Mouse (Mus musculus) embryonic facial prominence, embryonic 14.5 days (tissue): Measurements from ENCODE around the gene Nexn. TPM values are rescaled to one million over a fixed set of nuclear protein-coding genes. Genes with fewer than 3 reads are reported as not detected.

ENCODE experiments used
- ATAC-seq: fragments of 200-750 bp; cut with Nextera tagmentation; 2 replicates; pipeline ENCODE4 v1.8.0; 2017; ENCODE audit warnings: low read depth, moderate number of reproducible peaks, moderate TSS enrichment
- DNase-seq: peaks from one replicate; pipeline ENCODE4 v3.0.0-alpha.2; 2015; ENCODE audit warnings: low spot score
- H3K27ac ChIP-seq: fragments of 300-500 bp; sonication (generic); replicated peaks from 2 replicates; pipeline ENCODE4 v1.5.1; 2014; ENCODE audit warnings: low read depth, mild to moderate bottlenecking, low read length, moderate library complexity
- H3K27me3 ChIP-seq: fragments of 300-500 bp; sonication (generic); replicated peaks from 2 replicates; pipeline ENCODE4 v1.6.1; 2014; ENCODE audit warnings: low read length; ENCODE audit not compliant: control insufficient read depth, insufficient read depth
- H3K36me3 ChIP-seq: fragments of 300-500 bp; sonication (generic); 2 replicates; pipeline ENCODE4 v1.6.1; 2014; ENCODE audit warnings: low read length, mixed read lengths; ENCODE audit not compliant: control insufficient read depth, insufficient read depth
- H3K4me1 ChIP-seq: fragments of 300-500 bp; sonication (generic); 2 replicates; pipeline ENCODE4 v1.6.1; 2014; ENCODE audit warnings: antibody characterized with exemption, low read length; ENCODE audit not compliant: control insufficient read depth, insufficient read depth
- H3K4me2 ChIP-seq: fragments of 300-500 bp; sonication (generic); 2 replicates; pipeline ENCODE4 v1.6.1; 2014; ENCODE audit warnings: low read depth, mild to moderate bottlenecking, low read length, moderate library complexity, mixed read lengths
- H3K4me3 ChIP-seq: fragments of 300-500 bp; sonication (generic); 2 replicates; pipeline ENCODE4 v1.5.1; 2014; ENCODE audit warnings: low read depth, mild to moderate bottlenecking, low read length
- H3K9ac ChIP-seq: fragments of 300-500 bp; sonication (generic); 2 replicates; pipeline ENCODE4 v1.6.1; 2014; ENCODE audit warnings: low read depth, mild to moderate bottlenecking, low read length, moderate library complexity, mixed read lengths
- H3K9me3 ChIP-seq: fragments of 300-500 bp; sonication (generic); 2 replicates; pipeline ENCODE4 v1.6.1; 2016; ENCODE audit warnings: low read length; ENCODE audit not compliant: control insufficient read depth
- WGBS: fragments of 180-500 bp; shearing (Covaris S2); extraction: QIAGEN DNeasy Blood & Tissue Kit; methylation state at CpG from one replicate; pipeline ENCODE4 v1.1.7; 2014; 5-methylcytosine and 5-hydroxymethylcytosine counted together
- polyA plus RNA-seq: library from polyadenylated mRNA; unstranded; fragments of >200 nt; fragmentation: Nextera tagmentation; extraction: Ambion mirVana; gene quantifications from 2 replicates; pipeline ENCODE4 v1.2.1, GENCODE M21; 2014

The Nexn gene
- polyA plus RNA-seq, 1 experiment from 2014 or later = 42.0 TPM

- Histone ChIP-seq H3K27me3 (no peaks in the 10 kb centered on the region; the same call in 1 of the 2 replicates), H3K4me3 (no peak overlapping the region), H3K4me2 (no peak overlapping the region), H3K4me1 (no peaks in the 10 kb centered on the region), H3K9me3 (no peaks in the 10 kb centered on the region), H3K36me3 (peaks cover 25% of the 10 kb centered on the region), H3K9ac (no peak overlapping the region), H3K27ac (no peak overlapping the region)
- ATAC-seq (no peak), DNase-seq (no peak)
- 85% methylated on average over 19 of the region's 20 CpGs for WGBS
Measured at GRCm38 (mm10) chr3:152272974-152273685, 7.0 kb upstream of the Nexn start.

- Histone ChIP-seq H3K27me3 (peaks cover 3% of the 10 kb centered on the region), H3K4me2 (no peak overlapping the region), H3K4me1 (no peaks in the 10 kb centered on the region), H3K36me3 (peaks cover 25% of the 10 kb centered on the region), H3K4me3 (no peak overlapping the region), H3K27ac (no peak overlapping the region), H3K9ac (no peak overlapping the region), H3K9me3 (no peaks in the 10 kb centered on the region)
- DNase-seq = no peak
- ATAC-seq = no peak
- 85% methylated on average over 6 of the region's 6 CpGs for WGBS
Measured at GRCm38 (mm10) chr3:152271876-152272275, 5.7 kb upstream of the Nexn start.

- peaks cover 3% of the 10 kb centered on the region for H3K27me3 ChIP-seq
- H3K9me3 ChIP-seq = no peaks in the 10 kb centered on the region
- peaks cover 19% of the 10 kb centered on the region for H3K36me3 ChIP-seq
- H3K9ac ChIP-seq = no peak overlapping the region
- H3K4me3 ChIP-seq = no peak overlapping the region
- DNase-seq (no peak), ATAC-seq (no peak)
- no peak overlapping the region for H3K4me2 ChIP-seq
- WGBS = 81% methylated on average over 10 of the region's 10 CpGs
- 0 out of 2 replicates have a peak, but pooled peaks cover 2% of the 10 kb centered on the region for H3K4me1 ChIP-seq
- H3K27ac ChIP-seq = no peak overlapping the region
Measured at GRCm38 (mm10) chr3:152271071-152271710, 5.0 kb upstream of the Nexn start.

- Histone ChIP-seq H3K27ac (no peak overlapping the region), H3K27me3 (peaks cover 16% of the 10 kb centered on the region), H3K4me3 (no peak overlapping the region), H3K36me3 (peaks cover 3% of the 10 kb centered on the region; the same call in 1 of the 2 replicates), H3K4me1 (0 out of 2 replicates have a peak, but pooled peaks cover 3% of the 10 kb centered on the region), H3K9ac (no peak overlapping the region), H3K9me3 (no peaks in the 10 kb centered on the region), H3K4me2 (no peak overlapping the region)
- 90% methylated on average over 14 of the region's 14 CpGs for WGBS
- no peak for DNase-seq
- ATAC-seq = no peak
Measured at GRCm38 (mm10) chr3:152268099-152268498, 1.9 kb upstream of the Nexn start.

GRCm38 (mm10) chr3:152265351-152266035, 657 bp downstream of the Nexn start:
- H3K27ac ChIP-seq = peak overlapping the region; percentile 71
- WGBS = 1% methylated on average over 26 of the region's 63 CpGs
- ATAC-seq = peak; percentile 93

GRCm38 (mm10) chr3:152264830-152265229, 1.3 kb downstream of the Nexn start:
- Histone ChIP-seq H3K9me3 (no peaks in the 10 kb centered on the region), H3K27ac (0 out of 2 replicates have a peak overlapping the region, but pooled peaks have one; percentile 71), H3K4me2 (peak overlapping the region; percentile 93), H3K27me3 (peaks cover 20% of the 10 kb centered on the region), H3K4me3 (peak overlapping the region; percentile 59), H3K9ac (peak overlapping the region; percentile 81; the same call in 1 of the 2 replicates), H3K4me1 (peaks cover 3% of the 10 kb centered on the region; the same call in 1 of the 2 replicates), H3K36me3 (no peaks in the 10 kb centered on the region)
- ATAC-seq = no peak
- no peak for DNase-seq
- WGBS = 49% methylated on average over 12 of the region's 12 CpGs

More at GRCm38 (mm10) chr3:152265351-152266035, 657 bp downstream of the Nexn start:
- peak overlapping the region; percentile 59 for H3K4me3 ChIP-seq
- peak; percentile 84 for DNase-seq
- peak overlapping the region; percentile 81 for H3K9ac ChIP-seq
- peaks cover 20% of the 10 kb centered on the region for H3K27me3 ChIP-seq
- H3K4me2 ChIP-seq = peak overlapping the region; percentile 93
- no peaks in the 10 kb centered on the region for H3K9me3 ChIP-seq
- H3K36me3 ChIP-seq = no peaks in the 10 kb centered on the region
- peaks cover 3% of the 10 kb centered on the region; the same call in 1 of the 2 replicates for H3K4me1 ChIP-seq

- Histone ChIP-seq H3K4me3 (peak overlapping the region; percentile 59), H3K27ac (no peak overlapping the region), H3K4me2 (peak overlapping the region; percentile 93), H3K4me1 (peaks cover 3% of the 10 kb centered on the region; the same call in 1 of the 2 replicates), H3K27me3 (peaks cover 20% of the 10 kb centered on the region), H3K9me3 (no peaks in the 10 kb centered on the region), H3K9ac (0 out of 2 replicates have a peak overlapping the region, but pooled peaks have one; percentile 81), H3K36me3 (no peaks in the 10 kb centered on the region)
- ATAC-seq = no peak
- 58% methylated on average over 10 of the region's 10 CpGs for WGBS
- DNase-seq = no peak
Measured at GRCm38 (mm10) chr3:152264374-152264773, 1.8 kb downstream of the Nexn start.

GRCm38 (mm10) chr3:152261948-152262347, 4.2 kb downstream of the Nexn start:
- Histone ChIP-seq H3K27me3 (peaks cover 17% of the 10 kb centered on the region), H3K36me3 (no peaks in the 10 kb centered on the region), H3K9ac (0 out of 2 replicates have a peak overlapping the region, but pooled peaks have one; percentile 14), H3K4me2 (peak overlapping the region; percentile 16; the same call in 1 of the 2 replicates), H3K27ac (no peak overlapping the region), H3K9me3 (no peaks in the 10 kb centered on the region), H3K4me3 (no peak overlapping the region), H3K4me1 (peaks cover 3% of the 10 kb centered on the region; the same call in 1 of the 2 replicates)
- DNase-seq (peak; percentile 17), ATAC-seq (no peak)
- 20% methylated on average over 8 of the region's 8 CpGs for WGBS
